Mouse (Mus musculus) CH12.LX (cell line): ENCODE results near the gene Cacna1c. TPM values are rescaled to one million over a fixed set of nuclear protein-coding genes. Genes with fewer than 3 reads are reported as not detected.

Source experiments
- DNase-seq: peaks from one replicate; pipeline ENCODE4 v3.0.0-alpha.2; 2013; ENCODE audit errors: extremely low read depth
- H3K27ac ChIP-seq: 2 replicates; pipeline ENCODE4 v1.5.1; 2012; ENCODE audit warnings: low read depth, mild to moderate bottlenecking, control low read depth, moderate library complexity; ENCODE audit not compliant: insufficient read depth
- H3K27me3 ChIP-seq: replicated peaks from 2 replicates; pipeline ENCODE3; 2012; ENCODE audit warnings: inconsistent platforms
- H3K36me3 ChIP-seq, 2 experiments: replicated peaks in 1 of 2; 2 replicates each; pipeline versions ENCODE3 to v1.6.1; 2012; ENCODE audit warnings: inconsistent platforms in 1 of 2, low read length in 1 of 2, mild to moderate bottlenecking in 1 of 2, mixed read lengths in 1 of 2, moderate library complexity in 1 of 2; ENCODE audit not compliant: control insufficient read depth in 1 of 2, insufficient read depth in 1 of 2
- H3K4me1 ChIP-seq, 2 experiments: 2 replicates each; pipeline ENCODE4 v1.6.1; 2012; ENCODE audit warnings: inconsistent platforms in 1 of 2, moderate library complexity in 1 of 2; ENCODE audit not compliant: insufficient read depth in 2 of 2, control insufficient read depth in 1 of 2
- H3K4me2 ChIP-seq: 2 replicates; pipeline ENCODE4 v1.6.1; 2012; ENCODE audit warnings: low read depth, mild to moderate bottlenecking, control low read depth; ENCODE audit not compliant: poor library complexity, insufficient read depth, severe bottlenecking
- H3K4me3 ChIP-seq, 3 experiments: fragments of 150-350 bp in 1 of 3; sonication (generic) in 1 of 3; replicated peaks in 1 of 3; 2 replicates each; pipeline versions ENCODE3 to v1.5.1; 2011 to 2012; ENCODE audit warnings: low read depth in 2 of 3, low read length in 2 of 3, mild to moderate bottlenecking in 2 of 3, moderate library complexity in 2 of 3, control low read depth in 1 of 3, improper control_type of control experiment in 1 of 3, inconsistent platforms in 1 of 3, mixed read lengths in 1 of 3; ENCODE audit not compliant: poor library complexity in 1 of 3
- H3K79me2 ChIP-seq: replicated peaks from 2 replicates; pipeline ENCODE4 v1.6.1; 2012; ENCODE audit warnings: mild to moderate bottlenecking, moderate library complexity; ENCODE audit not compliant: control insufficient read depth, poor library complexity, insufficient read depth, severe bottlenecking; ENCODE audit errors: extremely low read depth
- H3K9ac ChIP-seq: 2 replicates; pipeline ENCODE4 v1.6.1; 2012; ENCODE audit warnings: low read depth, mild to moderate bottlenecking, control low read depth, moderate library complexity; ENCODE audit not compliant: insufficient read depth
- H3K9me3 ChIP-seq: replicated peaks from 2 replicates; pipeline ENCODE3; 2012; ENCODE audit warnings: low read length, inconsistent platforms, mixed read lengths
- BHLHE40 ChIP-seq: IDR thresholded peaks from 2 replicates; pipeline ENCODE4 v1.6.1; 2011; ENCODE audit warnings: mild to moderate bottlenecking, low read depth, low read length, improper control_type of control experiment
- CHD1 ChIP-seq: IDR thresholded peaks from 2 replicates; pipeline ENCODE4 v1.6.1; 2012; ENCODE audit warnings: low read depth, low read length, improper control_type of control experiment, inconsistent platforms
- CTCF ChIP-seq, 2 experiments: IDR thresholded peaks in 1 of 2; conservative IDR thresholded peaks in 1 of 2; 2 replicates each; pipeline ENCODE4 v1.5.1; 2011 to 2012; ENCODE audit warnings: low read depth in 2 of 2, low read length in 2 of 2, improper control_type of control experiment in 1 of 2, inconsistent platforms in 1 of 2, mild to moderate bottlenecking in 1 of 2, moderate library complexity in 1 of 2
- ELF1 ChIP-seq: IDR thresholded peaks from 2 replicates; pipeline ENCODE4 v1.6.1; 2014; ENCODE audit warnings: low read depth, mild to moderate bottlenecking, inconsistent platforms, low read length, improper control_type of control experiment
- ETS1 ChIP-seq: conservative IDR thresholded peaks from 2 replicates; pipeline ENCODE4 v1.6.1; 2012; ENCODE audit warnings: low read depth, mild to moderate bottlenecking, inconsistent platforms, low read length, improper control_type of control experiment, moderate library complexity
- GABPA ChIP-seq: IDR thresholded peaks from 2 replicates; pipeline ENCODE4 v1.6.1; 2012; ENCODE audit warnings: low read depth, low read length, improper control_type of control experiment, inconsistent platforms; ENCODE audit not compliant: insufficient replicate concordance
- HCFC1 ChIP-seq: IDR thresholded peaks from 2 replicates; pipeline ENCODE4 v1.6.1; 2012; ENCODE audit warnings: low read depth, mild to moderate bottlenecking, inconsistent platforms, low read length, improper control_type of control experiment
- IRF4 ChIP-seq: IDR thresholded peaks from 2 replicates; pipeline ENCODE4 v1.6.1; 2014; ENCODE audit warnings: low read depth, mild to moderate bottlenecking, inconsistent platforms, low read length, improper control_type of control experiment
- JUN ChIP-seq: IDR thresholded peaks from 2 replicates; pipeline ENCODE4 v1.6.1; 2011; ENCODE audit warnings: low read depth, mild to moderate bottlenecking, low read length, improper control_type of control experiment, moderate library complexity; ENCODE audit not compliant: insufficient read depth
- KAT2A ChIP-seq: IDR thresholded peaks from 2 replicates; pipeline ENCODE4 v1.6.1; 2012; ENCODE audit warnings: low read length, improper control_type of control experiment, inconsistent platforms; ENCODE audit not compliant: insufficient replicate concordance
- MAFK ChIP-seq: IDR thresholded peaks from 2 replicates; pipeline ENCODE4 v1.6.1; 2011; ENCODE audit warnings: low read length, improper control_type of control experiment; ENCODE audit not compliant: insufficient replicate concordance
- MAX ChIP-seq: IDR thresholded peaks from 2 replicates; pipeline ENCODE4 v1.6.1; 2011; ENCODE audit warnings: low read length, improper control_type of control experiment
- MAZ ChIP-seq: IDR thresholded peaks from 2 replicates; pipeline ENCODE4 v1.6.1; 2012; ENCODE audit warnings: low read depth, mild to moderate bottlenecking, inconsistent platforms, low read length, improper control_type of control experiment, moderate library complexity
- MXI1 ChIP-seq: IDR thresholded peaks from 2 replicates; pipeline ENCODE4 v1.6.1; 2011; ENCODE audit warnings: mild to moderate bottlenecking, low read depth, low read length, improper control_type of control experiment
- NRF1 ChIP-seq: IDR thresholded peaks from 2 replicates; pipeline ENCODE4 v1.6.1; 2014; ENCODE audit warnings: low read depth, mild to moderate bottlenecking, inconsistent platforms, low read length, improper control_type of control experiment, moderate library complexity
- POLR2A ChIP-seq: IDR thresholded peaks from 2 replicates; pipeline ENCODE4 v1.6.1; 2011; ENCODE audit warnings: low read depth, mild to moderate bottlenecking, improper control_type of control experiment, low read length
- POLR2AphosphoS2 ChIP-seq: IDR thresholded peaks from 2 replicates; pipeline ENCODE4 v1.6.1; 2011; ENCODE audit warnings: low read depth, low read length, improper control_type of control experiment
- RAD21 ChIP-seq: IDR thresholded peaks from 2 replicates; pipeline ENCODE4 v1.6.1; 2011; ENCODE audit warnings: low read depth, mild to moderate bottlenecking, low read length, improper control_type of control experiment, moderate library complexity
- SIN3A ChIP-seq: IDR thresholded peaks from 2 replicates; pipeline ENCODE4 v1.6.1; 2012; ENCODE audit warnings: low read length, improper control_type of control experiment, inconsistent platforms
- SMC3 ChIP-seq: IDR thresholded peaks from 2 replicates; pipeline ENCODE4 v1.6.1; 2011; ENCODE audit warnings: low read depth, low read length, improper control_type of control experiment
- TBP ChIP-seq: conservative IDR thresholded peaks from 2 replicates; pipeline ENCODE4 v1.6.1; 2011; ENCODE audit warnings: low read depth, low read length, improper control_type of control experiment
- TCF12 ChIP-seq: IDR thresholded peaks from 2 replicates; pipeline ENCODE4 v1.6.1; 2014; ENCODE audit warnings: low read depth, mild to moderate bottlenecking, inconsistent platforms, low read length, improper control_type of control experiment
- UBTF ChIP-seq: IDR thresholded peaks from 2 replicates; pipeline ENCODE4 v1.6.1; 2012; ENCODE audit warnings: low read depth, mild to moderate bottlenecking, inconsistent platforms, low read length, improper control_type of control experiment, moderate library complexity
- ZC3H11A ChIP-seq: IDR thresholded peaks from 2 replicates; pipeline ENCODE4 v1.6.1; 2012; ENCODE audit warnings: low read depth, mild to moderate bottlenecking, inconsistent platforms, low read length, improper control_type of control experiment
- ZNF384 ChIP-seq: IDR thresholded peaks from 2 replicates; pipeline ENCODE4 v1.6.1; 2012; ENCODE audit warnings: low read depth, low read length, improper control_type of control experiment, inconsistent platforms
- dilution Hi-C: fragments of 300-500 bp; cut with MboI; formaldehyde crosslinking; loops from 2 replicates; pipeline ENCODE4 v1.14.3; 2020; ENCODE audit warnings: low sequenced_read_pairs; ENCODE audit not compliant: extremely low pct_unique_long_range_greater_than_20kb, extremely low pct_ligation_motif_present
- in situ Hi-C: fragments of 300-500 bp; cut with MboI; formaldehyde crosslinking; loops from 3 replicates; pipeline ENCODE4 v1.14.3; 2019; ENCODE audit warnings: low sequenced_read_pairs, low pct_ligation_motif_present, low pct_unique_long_range_greater_than_20kb, mixed read lengths
- polyA plus RNA-seq: library from polyadenylated mRNA; unstranded; fragments of >175 nt; gene quantifications from 2 replicates; pipeline ENCODE4 v1.2.1, GENCODE M21; 2012; ENCODE audit warnings: low read depth; ENCODE audit not compliant: insufficient read length
- total RNA-seq, 2 experiments: library from RNA; depleted of rRNA; stranded (reverse); fragments of 300-350 nt in 1 of 2; fragments of >200 nt in 1 of 2; gene quantifications; 2 replicates each; pipeline ENCODE4 v1.2.3; 2012 to 2014

Gene Cacna1c
- total and polyA plus RNA-seq, 3 experiments = 0.04 TPM; not detected in 2

DNA sequence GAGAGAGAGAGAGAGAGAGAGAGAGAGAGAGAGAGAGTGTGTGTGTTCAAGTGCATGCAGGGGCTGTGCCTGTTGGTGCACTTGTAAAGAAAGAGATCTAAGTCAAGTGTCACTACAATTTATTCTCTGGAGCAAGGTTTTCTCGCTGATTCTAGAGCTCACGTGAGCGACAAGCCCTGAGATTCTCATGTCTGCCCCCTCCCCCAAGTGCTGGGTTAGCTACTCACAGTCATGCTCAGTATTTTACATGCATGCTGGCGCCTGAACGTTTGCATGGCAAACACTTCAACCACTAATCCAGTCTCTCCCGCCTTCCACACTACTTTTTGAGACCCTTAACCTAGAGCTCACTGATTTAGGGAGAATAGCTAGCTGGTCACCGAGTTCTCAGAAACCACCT, 99.7 kb downstream of the Cacna1c start:
- no peak for TF ChIP-seq POLR2A
- no peak for TF ChIP-seq RAD21
- TF ChIP-seq GABPA = no peak
- no peak for TF ChIP-seq MAX
- TF ChIP-seq SMC3 = no peak
- TF ChIP-seq KAT2A = no peak
- TF ChIP-seq MAZ = no peak
- TF ChIP-seq JUN = no peak
- no peak for TF ChIP-seq TCF12
- TF ChIP-seq CHD1 = no peak
- TF ChIP-seq BHLHE40 = no peak
- TF ChIP-seq CTCF (conservative IDR thresholded peaks at IDR 0.05 in 1 of 2, IDR thresholded peaks at IDR 0.05 in 1 of 2; ENCODE audit: low read depth in 2 of 2, low read length in 2 of 2) = no peak
- no peak for TF ChIP-seq TBP
- TF ChIP-seq HCFC1 = no peak
- TF ChIP-seq MAFK = no peak
- TF ChIP-seq POLR2AphosphoS2 = no peak
- TF ChIP-seq NRF1 = no peak
- Histone ChIP-seq H3K36me3 (no peaks in the 10 kb centered on the region), H3K4me1 (no peaks in the 10 kb centered on the region), H3K79me2 (no peaks in the 10 kb centered on the region), H3K27me3 (peaks cover 90% of the 10 kb centered on the region), H3K9ac (no peak overlapping the region), H3K4me3 (no peak overlapping the region), H3K4me2 (no peak overlapping the region), H3K27ac (no peak overlapping the region), H3K9me3 (no peaks in the 10 kb centered on the region)
- no peak for DNase-seq
- dilution Hi-C loops = no loop called here
- in situ Hi-C loops = no loop called here

DNA sequence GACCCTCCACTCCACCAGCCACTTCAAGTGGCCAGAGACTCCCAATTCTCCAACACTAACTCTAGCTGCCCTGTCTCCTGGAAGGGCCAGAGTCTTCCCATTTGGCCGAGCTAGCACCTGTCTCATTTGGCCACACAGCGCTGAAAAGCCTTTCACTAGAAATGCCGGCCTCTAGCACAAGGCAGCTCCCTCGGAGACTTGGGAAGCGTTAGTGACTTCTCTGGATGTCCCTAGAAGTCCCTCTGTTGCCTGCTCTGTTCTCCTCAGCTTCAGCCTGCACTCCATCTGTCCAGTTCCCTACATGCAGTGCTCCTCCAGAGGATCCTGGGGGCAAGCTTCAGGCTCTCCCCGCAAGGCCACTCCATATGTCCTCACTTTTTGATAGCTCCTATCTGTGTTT, 101.1 kb downstream of the Cacna1c start:
- Histone ChIP-seq H3K27ac (no peak overlapping the region), H3K36me3 (no peaks in the 10 kb centered on the region), H3K4me3 (no peak overlapping the region), H3K9ac (no peak overlapping the region), H3K4me2 (no peak overlapping the region), H3K27me3 (peaks cover 89% of the 10 kb centered on the region), H3K9me3 (no peaks in the 10 kb centered on the region), H3K79me2 (no peaks in the 10 kb centered on the region), H3K4me1 (no peaks in the 10 kb centered on the region)
- in situ Hi-C loops (no loop called here), dilution Hi-C loops (no loop called here)
- no peak for TF ChIP-seq ZNF384
- no peak for TF ChIP-seq HCFC1
- no peak for TF ChIP-seq RAD21
- TF ChIP-seq JUN = no peak
- no peak for TF ChIP-seq KAT2A
- no peak for TF ChIP-seq CHD1
- TF ChIP-seq GABPA = no peak
- TF ChIP-seq CTCF (conservative IDR thresholded peaks at IDR 0.05 in 1 of 2, IDR thresholded peaks at IDR 0.05 in 1 of 2; ENCODE audit: low read depth in 2 of 2, low read length in 2 of 2) = no peak
- no peak for TF ChIP-seq ZC3H11A
- TF ChIP-seq TBP = no peak
- TF ChIP-seq ELF1 = no peak
- TF ChIP-seq MXI1 = no peak
- TF ChIP-seq TCF12 = no peak
- TF ChIP-seq SIN3A = no peak
- TF ChIP-seq POLR2A = no peak
- TF ChIP-seq BHLHE40 = no peak
- no peak for TF ChIP-seq SMC3
- TF ChIP-seq IRF4 = no peak
- TF ChIP-seq ETS1 = no peak
- TF ChIP-seq UBTF = no peak
- no peak for DNase-seq
